Mouse (Mus musculus) lung, embryonic 16.5 days (tissue): ENCODE data around the gene Olfr1504. TPM values are rescaled to one million over a fixed set of nuclear protein-coding genes. Genes with fewer than 3 reads are reported as not detected.
"Not testable (repeated sequence)": the region's sequence is repeated elsewhere in the genome, so short reads cannot be mapped to it uniquely, and the experiment has no call there.

ENCODE experiments used
- ATAC-seq: fragments of 200-750 bp; cut with Nextera tagmentation; 2 replicates; pipeline ENCODE4 v1.8.0; 2017; ENCODE audit warnings: low read depth, mild to moderate bottlenecking, moderate library complexity
- H3K27ac ChIP-seq: fragments of 300-500 bp; sonication (generic); 2 replicates; pipeline ENCODE4 v1.5.1; 2014; ENCODE audit warnings: mild to moderate bottlenecking, control low read depth, low read length
- H3K27me3 ChIP-seq: fragments of 300-500 bp; sonication (generic); 2 replicates; pipeline ENCODE4 v1.6.1; 2014; ENCODE audit warnings: low read depth, low read length, mixed read lengths; ENCODE audit not compliant: control insufficient read depth, insufficient read depth
- H3K36me3 ChIP-seq: fragments of 300-500 bp; sonication (generic); 2 replicates; pipeline ENCODE4 v1.6.1; 2014; ENCODE audit warnings: low read length; ENCODE audit not compliant: control insufficient read depth, insufficient read depth
- H3K4me1 ChIP-seq: fragments of 300-500 bp; sonication (generic); replicated peaks from 2 replicates; pipeline ENCODE4 v1.6.1; 2014; ENCODE audit warnings: low read length, mixed read lengths; ENCODE audit not compliant: control insufficient read depth, insufficient read depth
- H3K4me2 ChIP-seq: fragments of 300-500 bp; sonication (generic); 2 replicates; pipeline ENCODE4 v1.6.1; 2014; ENCODE audit warnings: low read depth, low read length, control low read depth
- H3K4me3 ChIP-seq: fragments of 300-500 bp; sonication (generic); 2 replicates; pipeline ENCODE4 v1.5.1; 2014; ENCODE audit warnings: mild to moderate bottlenecking, low read length, control low read depth
- H3K9ac ChIP-seq: fragments of 300-500 bp; sonication (generic); 2 replicates; pipeline ENCODE4 v1.6.1; 2014; ENCODE audit warnings: low read length, control low read depth
- H3K9me3 ChIP-seq: fragments of 300-500 bp; sonication (generic); 2 replicates; pipeline ENCODE4 v1.6.1; 2016; ENCODE audit warnings: low read length; ENCODE audit not compliant: control insufficient read depth
- WGBS: fragments of 180-500 bp; shearing (Covaris S2); extraction: QIAGEN DNeasy Blood & Tissue Kit; methylation state at CpG from one replicate; pipeline ENCODE4 v1.1.7; 2014; 5-methylcytosine and 5-hydroxymethylcytosine counted together
- polyA plus RNA-seq: library from polyadenylated mRNA; unstranded; fragments of >200 nt; fragmentation: Nextera tagmentation; extraction: Ambion mirVana; gene quantifications from 2 replicates; pipeline ENCODE4 v1.2.1, GENCODE M21; 2015

Olfr1504 gene
- not detected in 2 replicates for polyA plus RNA-seq

DNA sequence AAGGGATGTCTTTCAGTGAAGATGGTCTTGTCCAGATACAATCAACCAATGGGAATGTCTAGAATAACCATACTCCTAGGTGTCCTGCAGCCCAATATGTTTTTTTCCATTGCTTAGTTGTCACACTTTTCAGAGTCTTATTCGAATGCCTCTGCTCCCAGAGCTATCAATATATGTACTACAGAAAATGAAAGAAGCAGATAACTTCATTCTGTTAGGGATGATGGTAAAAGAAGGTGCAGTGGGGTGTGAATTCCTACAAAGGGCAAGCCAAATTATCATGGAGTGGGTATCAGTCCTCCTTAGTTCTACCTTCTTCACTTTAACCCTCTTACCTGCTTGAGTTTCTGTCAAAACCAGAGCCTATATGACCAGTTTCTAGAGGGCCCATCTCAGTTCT, at the start of gene Olfr1504:
TSS of gene Olfr1504 (minus strand) at position 101 of the 400 bp plus-strand sequence.
- Histone ChIP-seq H3K4me2 (no peak within 1 kb of the TSS), H3K9me3 (no peaks in the 10 kb centered on the region), H3K4me1 (no peaks in the 10 kb centered on the region), H3K27me3 (no peaks in the 10 kb centered on the region), H3K27ac (no peak within 1 kb of the TSS), H3K36me3 (no peaks in the 10 kb centered on the region), H3K4me3 (no peak within 1 kb of the TSS), H3K9ac (no peak within 1 kb of the TSS)
- 56% methylated on average over 1 of the region's 1 CpGs for WGBS
- ATAC-seq, result no peak

DNA sequence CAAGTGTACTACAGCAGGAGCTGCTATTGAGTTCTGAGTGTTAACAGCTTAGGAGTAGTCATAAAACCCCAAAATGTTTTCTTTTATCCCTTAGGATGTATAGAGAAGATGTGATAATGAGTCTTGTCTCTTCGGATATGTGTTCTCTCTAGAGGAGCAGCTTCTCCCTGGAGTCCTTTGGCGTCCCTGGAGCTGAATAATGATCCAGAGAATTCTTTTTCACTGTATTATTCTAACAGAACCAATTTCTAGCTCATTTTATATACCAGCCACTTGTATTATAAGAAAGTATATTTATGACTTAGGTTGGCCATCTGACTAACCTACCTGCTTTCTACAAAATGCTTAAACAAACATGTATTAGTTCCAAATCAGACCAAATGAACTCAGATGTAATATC, 15.5 kb upstream of the Olfr1504 start, which contains the start of gene Olfr1505:
TSS of gene Olfr1505 (plus strand) at position 301 of the 400 bp plus-strand sequence.
- no peaks in the 10 kb centered on the region for H3K9me3 ChIP-seq
- no peak for ATAC-seq
- H3K27me3 ChIP-seq, result no peaks in the 10 kb centered on the region
- WGBS, result 58% methylated on average over 2 of the region's 2 CpGs
- no peak within 1 kb of the TSS for H3K9ac ChIP-seq
- H3K4me2 ChIP-seq, result no peak within 1 kb of the TSS
- H3K4me1 ChIP-seq, result no peaks in the 10 kb centered on the region
- no peak within 1 kb of the TSS for H3K4me3 ChIP-seq
- no peaks in the 10 kb centered on the region for H3K36me3 ChIP-seq
- H3K27ac ChIP-seq, result no peak within 1 kb of the TSS

GRCm38 (mm10) chr19:13861495-13861894, 36.2 kb downstream of the Olfr1504 start, which contains the start of gene Olfr1502:
Olfr1502 (plus strand) TSS chr19:13861795.
- no peak within 1 kb of the TSS for H3K4me3 ChIP-seq
- H3K4me2 ChIP-seq, result no peak within 1 kb of the TSS
- H3K27me3 ChIP-seq, result no peaks in the 10 kb centered on the region
- 77% methylated on average over 1 of the region's 1 CpGs for WGBS
- H3K36me3 ChIP-seq, result no peaks in the 10 kb centered on the region
- ATAC-seq, result no peak
- H3K9ac ChIP-seq, result no peak within 1 kb of the TSS
- H3K27ac ChIP-seq, result no peak within 1 kb of the TSS
- H3K9me3 ChIP-seq, result no peaks in the 10 kb centered on the region
- H3K4me1 ChIP-seq, result no peaks in the 10 kb centered on the region

DNA sequence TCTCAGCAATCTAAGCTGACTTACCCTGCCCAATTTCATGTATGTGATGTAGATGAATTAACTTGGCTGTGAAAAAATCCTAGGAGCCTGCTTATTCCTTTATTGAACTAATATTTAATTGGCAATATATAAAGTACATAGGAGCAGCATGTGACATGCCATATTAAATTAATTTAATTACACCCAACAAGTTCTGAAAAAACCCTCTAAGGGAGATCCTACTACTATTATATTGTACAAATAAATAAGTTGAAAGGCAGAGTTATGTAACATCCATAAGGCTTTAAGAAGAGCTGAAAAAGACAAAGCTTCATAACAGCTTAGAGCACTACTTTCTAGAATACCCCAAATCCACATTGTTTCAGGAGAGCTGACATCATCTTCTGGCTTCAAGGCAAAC, 47.1 kb downstream of the Olfr1504 start, which contains the start of gene Olfr1501:
TSS of gene Olfr1501 (minus strand) at position 101 of the 400 bp plus-strand sequence.
- H3K4me1 ChIP-seq, H3K4me2 ChIP-seq, H3K4me3 ChIP-seq, H3K9ac ChIP-seq, H3K9me3 ChIP-seq, ATAC-seq, H3K36me3 ChIP-seq, H3K27me3 ChIP-seq, H3K27ac ChIP-seq: not testable (repeated sequence)

Other genes with a start within 250 kb of the Olfr1504 start
- gene Olfr1490, start 246.8 kb downstream of the Olfr1504 start, polyA plus RNA-seq, result not detected in 2 replicates
- not detected in 2 replicates for gene Olfr1491, start 200.7 kb downstream of the Olfr1504 start, polyA plus RNA-seq
- not detected in 2 replicates for gene Olfr1493-ps1, start 174.7 kb downstream of the Olfr1504 start, polyA plus RNA-seq
- gene Olfr1494, start 158.2 kb downstream of the Olfr1504 start, polyA plus RNA-seq, result not detected in 2 replicates
- gene Olfr1495, start 133.3 kb downstream of the Olfr1504 start, polyA plus RNA-seq, result not detected in 2 replicates
- gene Olfr1496, start 120.0 kb downstream of the Olfr1504 start, polyA plus RNA-seq, result not detected in 2 replicates
- not detected in 2 replicates for gene Olfr1497, start 99.7 kb downstream of the Olfr1504 start, polyA plus RNA-seq
- gene Olfr1499, start 78.5 kb downstream of the Olfr1504 start, polyA plus RNA-seq, result not detected in 2 replicates
- not detected in 2 replicates for gene Olfr1500, start 67.4 kb downstream of the Olfr1504 start, polyA plus RNA-seq
- gene Olfr1501, start 47.2 kb downstream of the Olfr1504 start, polyA plus RNA-seq, result not detected in 2 replicates
- gene Olfr1502, start 36.1 kb downstream of the Olfr1504 start, polyA plus RNA-seq, result not detected in 2 replicates
- not detected in 2 replicates for gene Olfr1505, start 15.6 kb upstream of the Olfr1504 start, polyA plus RNA-seq